Comparison of ENCODE assay signal across 19 mouse cellular contexts in genomic region chr12:11630178-11630577, GRCm38 (mm10).
"Had no signal": no experiment of that assay in that cellular context is flagged by ENCODE, and none has a peak within 500 bp of the region (broad histone marks: within the 10 kb centered on the region; RNA-seq: fewer than 3 reads in every experiment).

No protein-coding gene starts in this region.

- H3K4me1 ChIP-seq: midbrain, embryonic 10.5 days; midbrain, embryonic 12.5 days; neural tube, embryonic 13.5 days; neural tube, embryonic 15.5 days had no signal

- H3K9ac ChIP-seq: lung, embryonic 14.5 days; midbrain, embryonic 12.5 days; neural tube, embryonic 13.5 days; neural tube, embryonic 15.5 days had no signal

- H3K4me2 ChIP-seq: lung, embryonic 14.5 days; midbrain, embryonic 12.5 days; neural tube, embryonic 13.5 days; neural tube, embryonic 15.5 days had no signal

- ATAC-seq: midbrain, embryonic 16.5 days had no signal

- H3K9me3 ChIP-seq: midbrain, embryonic 10.5 days; midbrain, embryonic 12.5 days; neural tube, embryonic 13.5 days; neural tube, embryonic 15.5 days had no signal

- H3K36me3 ChIP-seq: midbrain, embryonic 10.5 days; midbrain, embryonic 12.5 days; neural tube, embryonic 13.5 days; neural tube, embryonic 15.5 days had no signal

- H3K27me3 ChIP-seq: midbrain, embryonic 12.5 days; neural tube, embryonic 13.5 days; neural tube, embryonic 15.5 days had no signal

- H3K27ac ChIP-seq: midbrain, embryonic 10.5 days; midbrain, embryonic 12.5 days; neural tube, embryonic 13.5 days; neural tube, embryonic 15.5 days had no signal

- DNase-seq: lung, adult 18-20 months; lung, embryonic 14.5 days; lung, postnatal 10 days; lung, postnatal 4 days; midbrain, embryonic 14.5 days; retina, postnatal 1 day; right cerebral cortex, adult 18-20 months; right cerebral cortex, postnatal 25 days; right cerebral cortex, postnatal 4 days; spleen, adult 18-20 months; thymus, adult 18-20 months; thymus, postnatal 14 days; thymus, postnatal 36 days had no signal

- H3K4me3 ChIP-seq: midbrain, embryonic 10.5 days; midbrain, embryonic 12.5 days; myocyte; neural tube, embryonic 13.5 days; neural tube, embryonic 15.5 days had no signal
